35 mouse cellular contexts compared by ENCODE assay signal in the genomic region with DNA sequence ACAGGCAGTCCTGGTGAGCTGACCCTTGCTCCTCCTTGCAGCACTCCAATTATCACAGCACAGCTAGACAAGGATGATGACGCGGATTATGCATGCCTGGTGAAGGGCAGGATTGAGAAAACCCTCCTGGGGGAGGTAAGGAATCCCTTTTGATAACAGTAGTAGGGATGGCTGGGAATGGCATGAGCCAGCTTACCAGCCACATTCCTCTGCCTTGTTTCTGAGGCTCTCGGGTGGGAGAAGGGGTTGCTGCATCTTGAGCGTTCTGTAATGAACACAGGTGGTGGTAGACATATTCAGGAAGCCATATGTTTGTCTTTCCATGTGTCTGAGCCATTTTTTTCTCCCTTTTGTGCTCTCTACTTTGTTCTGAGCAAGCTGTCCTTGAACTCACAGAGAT. TPM values are rescaled to one million over a fixed set of nuclear protein-coding genes. Genes with fewer than 3 reads are reported as not detected.
"Had no signal": no experiment of that assay in that cellular context is flagged by ENCODE, and none has a peak within 500 bp of the region (broad histone marks: within the 10 kb centered on the region; RNA-seq: fewer than 3 reads in every experiment).

No protein-coding gene starts in this region.

- H3K9me3 ChIP-seq: embryonic facial prominence, embryonic 10.5 days; embryonic facial prominence, embryonic 12.5 days; embryonic facial prominence, embryonic 13.5 days; embryonic facial prominence, embryonic 15.5 days; forebrain, embryonic 10.5 days; forebrain, embryonic 12.5 days; forebrain, embryonic 13.5 days; forebrain, embryonic 15.5 days had no signal

- H3K27ac ChIP-seq: embryonic facial prominence, embryonic 10.5 days; embryonic facial prominence, embryonic 12.5 days; embryonic facial prominence, embryonic 13.5 days; embryonic facial prominence, embryonic 15.5 days; forebrain, embryonic 10.5 days; forebrain, embryonic 12.5 days; forebrain, embryonic 13.5 days; forebrain, embryonic 15.5 days; gastrocnemius, adult 2 months had no signal

- H3K4me3 ChIP-seq: embryonic facial prominence, embryonic 10.5 days; embryonic facial prominence, embryonic 12.5 days; embryonic facial prominence, embryonic 13.5 days; embryonic facial prominence, embryonic 15.5 days; erythroblast, embryonic 14.5 days; forebrain, embryonic 10.5 days; forebrain, embryonic 12.5 days; forebrain, embryonic 13.5 days; forebrain, embryonic 15.5 days; gastrocnemius, adult 2 months had no signal

- H3K4me1 ChIP-seq: embryonic facial prominence, embryonic 12.5 days; embryonic facial prominence, embryonic 13.5 days; embryonic facial prominence, embryonic 15.5 days; forebrain, embryonic 10.5 days; forebrain, embryonic 12.5 days; forebrain, embryonic 13.5 days; forebrain, embryonic 15.5 days had no signal

- DNase-seq: cerebellum, adult 18-20 months; cerebellum, adult 2 months; cerebellum, adult 8-10 months; cerebellum, adult 9-10 months; cerebellum, adult 9-11 months; cerebellum, postnatal 10 days; cerebellum, postnatal 14 days; cerebellum, postnatal 36 days; embryo, embryonic 11 days; forebrain, postnatal 0 days; gastrocnemius, adult 2 months; gastrocnemius, postnatal 10 days; gastrocnemius, postnatal 14 days; gastrocnemius, postnatal 25 days; gastrocnemius, postnatal 36 days; heart, adult 18-20 months had no signal

- ATAC-seq: forebrain, embryonic 13.5 days; forebrain, embryonic 14.5 days; forebrain, embryonic 15.5 days; forebrain, embryonic 16.5 days; forebrain, postnatal 0 days had no signal

- H3K36me3 ChIP-seq: embryonic facial prominence, embryonic 10.5 days; embryonic facial prominence, embryonic 12.5 days; embryonic facial prominence, embryonic 13.5 days; embryonic facial prominence, embryonic 15.5 days; forebrain, embryonic 10.5 days; forebrain, embryonic 12.5 days; forebrain, embryonic 15.5 days had no signal

- H3K4me2 ChIP-seq: embryonic facial prominence, embryonic 12.5 days; embryonic facial prominence, embryonic 13.5 days; embryonic facial prominence, embryonic 15.5 days; forebrain, embryonic 12.5 days; forebrain, embryonic 13.5 days; forebrain, embryonic 15.5 days had no signal

- H3K27me3 ChIP-seq: embryonic facial prominence, embryonic 12.5 days; embryonic facial prominence, embryonic 13.5 days; embryonic facial prominence, embryonic 15.5 days; forebrain, embryonic 12.5 days; forebrain, embryonic 13.5 days; forebrain, embryonic 15.5 days had no signal

- H3K9ac ChIP-seq: embryonic facial prominence, embryonic 12.5 days; embryonic facial prominence, embryonic 13.5 days; embryonic facial prominence, embryonic 15.5 days; forebrain, embryonic 12.5 days; forebrain, embryonic 13.5 days; forebrain, embryonic 15.5 days; forebrain, postnatal 0 days had no signal

RNA-seq across cellular contexts. Expression of a gene that starts 6.9 kb away (rescaled TPM):
- total RNA-seq: common myeloid progenitor, adult 5-6 weeks; forebrain, postnatal 0 days; gastrocnemius, adult 18-20 months; gastrocnemius, adult 2 months; gastrocnemius, adult 8-10 months; gastrocnemius, postnatal 10 days; gastrocnemius, postnatal 14 days; gastrocnemius, postnatal 25 days; gastrocnemius, postnatal 36 days; gastrocnemius, postnatal 4 days; granulocyte monocyte progenitor cell, adult 5-6 weeks; heart, adult 18-20 months had no signal
- polyA plus RNA-seq: embryonic facial prominence, embryonic 10.5 days; embryonic facial prominence, embryonic 11.5 days; embryonic facial prominence, embryonic 12.5 days; embryonic facial prominence, embryonic 13.5 days; embryonic facial prominence, embryonic 14.5 days; erythroblast, embryonic 14.5 days; forebrain, embryonic 10.5 days; forebrain, embryonic 11.5 days; forebrain, embryonic 12.5 days; forebrain, embryonic 13.5 days; forebrain, embryonic 14.5 days; forebrain, embryonic 15.5 days; forebrain, embryonic 16.5 days had no signal

RNA-seq across cellular contexts. Expression of a gene that starts 40.4 kb away (rescaled TPM):
- total RNA-seq: common myeloid progenitor, adult 5-6 weeks; granulocyte monocyte progenitor cell, adult 5-6 weeks had no signal
